Mouse (Mus musculus): ENCODE results near the gene Pgs1.

DNA sequence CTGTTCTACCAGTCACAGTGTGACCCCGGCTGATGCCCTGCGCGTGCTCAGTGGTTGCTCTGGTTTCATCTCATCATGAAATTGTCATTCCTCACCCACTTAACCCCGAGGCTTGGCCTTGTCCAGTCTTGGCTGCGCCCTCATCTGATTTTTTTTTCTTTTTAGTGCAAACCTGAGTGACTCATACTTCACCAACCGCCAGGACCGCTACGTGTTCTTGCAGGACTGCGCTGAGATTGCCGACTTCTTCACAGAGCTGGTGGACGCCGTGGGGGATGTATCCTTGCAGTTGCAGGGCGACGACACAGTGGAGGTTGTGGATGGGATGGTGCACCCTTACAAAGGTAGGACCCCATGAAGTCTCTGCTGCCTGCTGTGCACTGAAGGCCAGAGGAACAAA is 17.1 kb downstream of the Pgs1 start:
- TF ChIP-seq POLR2A (IDR thresholded peaks at IDR 0.05; ENCODE audit: insufficient read depth, low read depth, low read length): no peak
- no peak for TF ChIP-seq CTCF (IDR thresholded peaks at IDR 0.05; ENCODE audit: insufficient read depth, low read depth, low read length)

Data from olfactory bulb, adult 2 months (tissue).